Mouse (Mus musculus) cerebellum, adult 2 months (tissue): Measurements from ENCODE around the gene Stx16. TPM values are rescaled to one million over a fixed set of nuclear protein-coding genes. Genes with fewer than 3 reads are reported as not detected.

Experiments
- DNase-seq, 2 experiments: peaks; one replicate each; pipeline ENCODE4 v3.0.0; 2021
- H3K27ac ChIP-seq: fragments of 200-500 bp; 2 replicates; pipeline ENCODE4 v1.5.1; 2012; ENCODE audit warnings: low read length, control low read depth, inconsistent platforms; ENCODE audit not compliant: insufficient read depth
- H3K27me3 ChIP-seq: fragments of 200-500 bp; 2 replicates; pipeline ENCODE4 v1.6.1; 2012; ENCODE audit warnings: inconsistent platforms, mild to moderate bottlenecking, low read length, moderate library complexity; ENCODE audit not compliant: control insufficient read depth, insufficient read depth
- H3K4me1 ChIP-seq: fragments of 200-500 bp; 2 replicates; pipeline ENCODE4 v1.6.1; 2011; ENCODE audit warnings: low read length; ENCODE audit not compliant: control insufficient read depth, insufficient read depth
- H3K4me3 ChIP-seq: fragments of 200-500 bp; replicated peaks from 2 replicates; pipeline ENCODE3; 2011; ENCODE audit warnings: mild to moderate bottlenecking, low read depth, low read length, control low read depth; ENCODE audit not compliant: insufficient read depth
- CTCF ChIP-seq: fragments of 200-500 bp; IDR thresholded peaks from 2 replicates; pipeline ENCODE4 v1.5.1; 2011; ENCODE audit warnings: low read depth, mild to moderate bottlenecking, control low read depth, low read length, moderate library complexity, borderline replicate concordance; ENCODE audit not compliant: insufficient read depth
- POLR2A ChIP-seq: fragments of 200-500 bp; IDR thresholded peaks from 2 replicates; pipeline ENCODE4 v1.6.1; 2011; ENCODE audit warnings: low read length, control low read depth, borderline replicate concordance; ENCODE audit not compliant: insufficient read depth
- WGBS: fragments of 180-500 bp; shearing (Covaris S2); methylation state at CpG from one replicate; pipeline ENCODE4 v1.1.7; 2018; 5-methylcytosine and 5-hydroxymethylcytosine counted together
- polyA plus RNA-seq: library from polyadenylated mRNA; depleted of rRNA; stranded (reverse); fragments of >200 nt; gene quantifications from 2 replicates; pipeline ENCODE4 v1.2.3, GENCODE M21; 2012

Stx16 gene
- polyA plus RNA-seq, 1 experiment, result 81.7 TPM

DNA sequence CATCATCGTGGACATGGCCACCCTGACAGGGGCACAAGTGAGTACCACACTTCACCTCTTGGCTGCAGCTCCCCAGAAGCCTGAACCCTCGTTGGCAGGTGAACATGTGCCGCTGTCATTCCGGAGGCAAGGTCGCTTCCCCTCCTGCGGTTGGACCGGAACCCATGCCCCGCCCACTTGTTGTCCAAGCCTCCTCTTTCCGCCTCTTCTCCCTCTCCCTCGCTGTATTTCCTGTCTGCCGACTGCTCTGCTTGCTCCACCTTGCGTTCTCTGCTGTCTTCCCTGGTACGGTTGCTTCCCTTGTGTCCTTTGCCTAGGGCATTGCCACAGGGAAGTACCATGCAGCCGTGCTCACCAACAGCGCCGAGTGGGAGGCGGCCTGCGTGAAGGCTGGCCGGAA lies 44.5 kb downstream of the Stx16 start:
- Histone ChIP-seq H3K27ac (no peak overlapping the region), H3K4me1 (no peaks in the 10 kb centered on the region), H3K4me3 (no peak overlapping the region), H3K27me3 (no peaks in the 10 kb centered on the region)
- 90% methylated on average over 19 of the region's 19 CpGs for WGBS
- no peak for DNase-seq
- TF ChIP-seq CTCF (no peak), POLR2A (no peak)

DNA sequence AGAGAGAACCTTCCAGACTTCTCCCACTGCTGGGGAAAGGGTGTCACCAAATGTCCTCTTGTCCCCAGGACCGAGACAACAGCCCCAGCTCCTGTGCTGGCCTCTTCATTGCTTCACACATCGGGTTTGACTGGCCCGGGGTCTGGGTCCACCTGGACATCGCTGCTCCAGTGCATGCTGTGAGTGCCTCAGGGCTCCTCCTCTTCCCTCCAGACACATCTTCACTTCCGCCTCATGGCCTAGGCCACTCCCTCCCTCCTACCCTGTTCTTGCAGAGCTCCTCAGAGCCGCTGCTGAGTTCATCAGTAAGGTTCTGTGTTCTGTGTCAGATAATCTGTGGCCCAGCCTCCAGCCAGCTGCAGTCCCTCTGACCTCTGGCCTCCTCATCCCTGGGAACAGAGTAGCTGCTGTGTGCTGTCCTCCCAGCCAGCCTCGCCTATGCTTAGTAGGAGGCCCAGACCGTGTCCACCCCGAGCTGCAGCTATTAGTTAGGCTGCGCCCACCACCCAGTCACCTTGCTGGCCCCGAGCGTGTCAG lies 45.4 kb downstream of the Stx16 start:
- TF ChIP-seq CTCF (no peak), POLR2A (no peak)
- H3K4me1 ChIP-seq, result no peaks in the 10 kb centered on the region
- DNase-seq, result no peak
- no peak overlapping the region for H3K4me3 ChIP-seq
- WGBS, result 82% methylated on average over 12 of the region's 12 CpGs
- H3K27ac ChIP-seq, result no peak overlapping the region
- H3K27me3 ChIP-seq, result no peaks in the 10 kb centered on the region

DNA sequence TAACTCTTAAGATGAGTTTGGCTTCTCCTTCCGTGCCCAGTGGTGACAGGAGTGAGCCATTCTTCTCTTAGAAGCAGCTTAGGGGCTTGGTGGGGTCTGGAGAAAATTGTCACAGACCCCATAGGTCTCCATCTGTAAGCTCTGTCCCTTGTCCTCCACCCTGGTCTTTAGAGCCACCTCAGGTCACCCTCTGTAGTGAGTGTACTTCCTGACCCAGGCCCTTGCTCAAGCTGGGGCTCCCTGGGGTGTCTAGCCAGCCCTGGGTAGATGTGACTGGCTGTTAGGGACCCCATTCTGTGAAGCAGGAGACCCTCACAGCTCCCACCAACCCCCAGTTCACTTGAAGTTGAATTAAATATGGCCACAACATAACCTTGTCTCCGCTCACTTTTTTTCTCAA lies 46.2 kb downstream of the Stx16 start:
- no peaks in the 10 kb centered on the region for H3K4me1 ChIP-seq
- 97% methylated on average over 2 of the region's 2 CpGs for WGBS
- no peak for TF ChIP-seq POLR2A
- no peak for TF ChIP-seq CTCF

DNA sequence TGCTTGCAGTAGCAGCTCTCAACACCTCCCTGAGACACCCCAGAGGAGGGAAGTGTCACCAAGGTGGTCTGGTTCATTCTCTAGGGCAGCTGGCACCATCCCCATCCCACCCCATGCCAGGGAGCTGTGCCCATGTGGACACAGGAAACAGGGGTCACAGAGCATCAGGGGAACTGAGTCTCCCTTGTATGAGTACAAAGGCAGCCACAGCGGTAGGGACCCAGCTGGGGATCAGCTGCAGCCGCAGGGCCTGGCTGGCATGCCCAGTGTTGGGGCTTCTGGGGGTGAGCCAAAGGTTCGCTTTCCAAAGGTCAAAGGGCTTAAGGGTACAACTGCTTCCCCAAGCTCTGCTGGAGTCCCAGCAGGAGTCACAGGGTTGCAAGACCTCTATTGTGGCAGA lies 47.6 kb downstream of the Stx16 start:
- H3K4me3 ChIP-seq, result no peak overlapping the region
- no peaks in the 10 kb centered on the region for H3K27me3 ChIP-seq
- no peak for TF ChIP-seq CTCF
- no peak for TF ChIP-seq POLR2A
- no peak overlapping the region for H3K27ac ChIP-seq
- no peak for DNase-seq
- 44% methylated on average over 3 of the region's 3 CpGs for WGBS
- H3K4me1 ChIP-seq, result no peaks in the 10 kb centered on the region

More for the DNA sequence above, 46.2 kb downstream of the Stx16 start:
- Histone ChIP-seq H3K27me3 (no peaks in the 10 kb centered on the region), H3K27ac (no peak overlapping the region), H3K4me3 (no peak overlapping the region)
- DNase-seq, result no peak

DNA sequence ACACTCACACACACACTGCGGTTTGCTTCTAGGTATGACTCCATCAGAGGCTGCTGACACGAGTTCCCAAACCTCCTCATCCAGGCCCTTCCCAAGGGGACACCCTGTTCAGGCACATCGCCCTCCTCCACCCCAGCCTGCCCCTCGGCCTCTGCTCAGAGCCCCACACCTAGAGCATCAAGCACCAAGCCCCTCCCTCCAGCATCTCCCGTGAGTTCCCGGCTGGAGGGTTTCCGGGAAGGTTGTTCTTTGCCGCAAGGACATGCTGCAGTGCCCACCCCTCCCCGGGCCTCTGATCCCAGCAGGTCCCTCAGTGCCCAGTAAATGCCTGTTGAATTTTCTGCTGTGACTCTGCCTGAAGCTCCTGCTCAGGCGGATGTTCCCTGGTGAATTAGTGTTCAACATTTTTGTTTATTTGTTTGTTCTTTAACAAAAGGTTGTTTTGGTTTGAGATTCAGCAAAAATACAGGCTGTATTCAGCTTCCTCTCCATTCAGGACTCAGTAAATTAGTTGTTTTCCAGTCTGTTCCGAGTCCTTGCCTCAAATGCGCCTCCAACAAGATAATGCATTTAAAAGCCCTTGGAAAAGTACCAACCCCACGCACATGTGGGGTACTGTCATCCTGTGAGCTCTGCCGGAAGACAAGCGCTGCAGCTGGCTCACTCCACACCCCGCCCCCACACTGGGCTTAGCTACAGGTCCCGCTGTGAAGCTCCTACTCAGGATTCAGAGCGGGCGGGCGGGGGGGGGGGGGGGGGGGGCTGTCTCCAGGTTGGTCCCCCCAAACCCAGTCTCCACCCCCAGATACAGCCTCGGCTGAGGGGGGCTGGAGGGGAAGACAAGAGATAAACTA lies 50.6 kb downstream of the Stx16 start:
- TF ChIP-seq POLR2A, result no peak
- no peak for TF ChIP-seq CTCF
- 8% methylated on average over 19 of the region's 21 CpGs for WGBS
- H3K4me1 ChIP-seq, result no peaks in the 10 kb centered on the region; the same call in 1 of the 2 replicates
- DNase-seq, result no peak
- H3K27ac ChIP-seq, result no peak overlapping the region
- no peak overlapping the region for H3K4me3 ChIP-seq
- no peaks in the 10 kb centered on the region for H3K27me3 ChIP-seq

DNA sequence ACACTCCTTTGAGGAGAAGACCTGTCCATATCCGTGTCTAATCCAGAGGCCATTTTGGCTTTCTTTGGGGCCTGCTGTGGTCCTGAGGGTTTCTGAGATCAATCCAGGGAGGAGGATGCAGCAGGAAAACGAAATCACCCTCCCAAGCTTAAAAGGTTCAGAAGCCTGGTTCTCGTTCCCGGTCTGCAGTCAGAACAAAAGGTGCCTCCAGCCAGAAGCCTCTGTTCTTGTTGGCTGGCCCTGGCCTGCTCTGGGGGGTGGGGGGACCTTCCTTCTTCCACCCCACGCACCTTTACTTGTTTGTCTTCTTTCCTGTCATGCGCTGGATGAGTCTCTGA lies 51.2 kb downstream of the Stx16 start:
- DNase-seq, result no peak
- H3K4me1 ChIP-seq, result no peaks in the 10 kb centered on the region; the same call in 1 of the 2 replicates
- WGBS, result 23% methylated on average over 6 of the region's 6 CpGs
- H3K27ac ChIP-seq, result no peak overlapping the region
- TF ChIP-seq CTCF (no peak), POLR2A (no peak)
- H3K4me3 ChIP-seq, result no peak overlapping the region
- H3K27me3 ChIP-seq, result no peaks in the 10 kb centered on the region

DNA sequence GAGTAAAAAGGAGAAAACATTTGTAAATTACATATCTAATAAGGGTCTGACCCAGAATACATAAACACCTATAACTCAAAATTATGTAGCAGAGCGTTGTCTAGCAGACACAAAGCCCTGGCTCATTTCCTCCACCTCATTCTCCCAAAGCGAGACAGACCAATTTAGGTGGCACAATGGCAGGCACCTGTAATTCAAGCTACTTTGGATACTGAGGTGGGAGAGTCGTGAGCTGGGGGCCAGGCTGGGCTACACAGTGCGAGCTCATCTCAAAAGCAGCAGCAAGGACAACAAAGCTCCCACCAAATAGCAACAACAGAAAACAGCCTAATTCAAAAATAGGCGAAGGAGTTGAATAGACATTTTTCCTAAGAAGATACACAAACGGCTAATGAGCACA lies 52.8 kb downstream of the Stx16 start:
- H3K4me3 ChIP-seq, result no peak overlapping the region
- H3K27me3 ChIP-seq, result no peaks in the 10 kb centered on the region
- no peak for TF ChIP-seq CTCF
- H3K4me1 ChIP-seq, result no peaks in the 10 kb centered on the region; the same call in 1 of the 2 replicates
- 91% methylated on average over 6 of the region's 6 CpGs for WGBS
- no peak for DNase-seq
- H3K27ac ChIP-seq, result no peak overlapping the region

DNA sequence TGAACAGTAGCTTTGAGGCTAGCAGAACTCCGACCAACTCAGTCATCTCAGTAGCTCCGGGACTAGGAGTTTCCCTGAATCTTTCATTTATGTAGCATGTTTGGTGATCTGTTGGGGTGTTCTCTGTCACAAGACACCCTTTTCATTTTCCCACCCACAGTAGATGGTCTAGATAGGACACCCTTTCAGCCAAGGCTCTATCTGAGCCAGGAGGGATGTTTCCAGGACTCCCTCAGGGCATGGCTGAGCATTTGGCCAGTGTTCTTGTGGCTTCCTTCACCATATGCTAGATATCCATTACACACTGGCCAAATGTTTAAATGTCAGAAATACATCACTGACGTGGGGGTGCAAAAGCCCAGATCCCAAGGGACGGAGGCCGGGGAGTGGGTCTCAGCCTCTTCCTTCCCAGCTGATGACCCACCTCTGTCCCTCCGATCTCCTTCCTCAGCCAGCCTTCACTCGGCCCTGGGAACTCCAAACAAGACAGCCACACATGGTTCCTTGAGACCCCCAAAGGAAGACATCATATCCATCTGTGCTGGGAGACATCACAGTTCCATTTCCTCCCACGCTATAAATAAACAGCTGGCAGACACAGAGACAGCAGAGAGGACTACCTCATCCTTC lies 54.5 kb downstream of the Stx16 start:
- TF ChIP-seq CTCF (no peak), POLR2A (no peak)
- H3K4me3 ChIP-seq, result no peak overlapping the region
- no peaks in the 10 kb centered on the region; the same call in 1 of the 2 replicates for H3K4me1 ChIP-seq
- 41% methylated on average over 8 of the region's 8 CpGs for WGBS
- DNase-seq, result no peak
- H3K27ac ChIP-seq, result no peak overlapping the region
- H3K27me3 ChIP-seq, result no peaks in the 10 kb centered on the region
